ENCODE assay signal across 11 mouse cellular contexts in the genomic region with DNA sequence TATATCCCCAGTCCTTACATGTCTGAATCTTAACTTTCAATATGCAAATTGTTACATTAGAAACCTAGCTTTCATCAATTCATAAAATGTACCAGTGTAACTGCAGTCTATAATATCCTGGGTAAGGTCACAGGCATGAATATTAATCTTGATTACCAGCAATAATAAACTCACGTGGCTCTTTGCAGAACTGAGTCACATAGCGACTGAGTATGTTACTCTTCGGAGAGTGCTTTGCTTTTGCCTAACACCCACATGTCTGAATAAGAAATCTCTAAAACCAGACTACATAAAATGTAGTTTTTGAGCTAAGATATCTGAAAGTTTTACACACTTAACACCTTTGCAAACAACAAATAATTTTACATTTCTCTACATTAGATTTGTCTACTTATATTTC. TPM values are rescaled to one million over a fixed set of nuclear protein-coding genes. Genes with fewer than 3 reads are reported as not detected.
A peak's percentile ranks its signal among the peaks of the same experiment; 100 is the strongest.
DNase-seq lines count a peak whose midpoint lies in the region; ATAC-seq and TF ChIP-seq lines count a peak whose summit lies in the region.
"Had no signal": no experiment of that assay in that cellular context is flagged by ENCODE, and none has a peak within 500 bp of the region (broad histone marks: within the 10 kb centered on the region; RNA-seq: fewer than 3 reads in every experiment).

No protein-coding gene starts in this region.

- 0 out of 2 replicates have a peak overlapping the region, but pooled peaks have one; percentile 27 for H3K4me2 ChIP-seq in kidney, embryonic 16.5 days (replicated peaks; ENCODE audit: low read depth, low read length)
- peak overlapping the region; percentile 66 for H3K4me2 ChIP-seq in heart, embryonic 16.5 days (ENCODE audit: low read depth, low read length)
- H3K4me2 ChIP-seq: hindbrain, embryonic 13.5 days had no signal

- no peak for DNase-seq in kidney, postnatal 4 days
- DNase-seq in G1E (ENCODE audit: low spot score), result no peak
- DNase-seq in layer of hippocampus, adult 8-10 months (ENCODE audit: low spot score in 2 of 2), result no peak
- no peak for DNase-seq in cerebellum, postnatal 25 days

- peaks cover 96% of the 10 kb centered on the region for H3K79me2 ChIP-seq in macrophage (ENCODE audit: inconsistent target)

- no peak for ATAC-seq in kidney, embryonic 16.5 days (ENCODE audit: low FRiP score, low TSS enrichment)
- ATAC-seq in G1E (ENCODE audit: extremely low read depth, insufficient number of reproducible peaks, low FRiP score, poor library complexity, severe bottlenecking), result no peak
- ATAC-seq in heart, embryonic 16.5 days (replicated peaks; ENCODE audit: extremely low read depth, insufficient read depth, low FRiP score), result no peak
- ATAC-seq in megakaryocyte progenitor cell, adult 5-6 weeks (replicated peaks; ENCODE audit: poor library complexity), result no peak

- no peak overlapping the region for H3K27ac ChIP-seq in kidney, embryonic 16.5 days (ENCODE audit: low read length)
- peak overlapping the region; percentile 81; the same call in 1 of the 2 replicates for H3K27ac ChIP-seq in heart, embryonic 16.5 days (ENCODE audit: low read length)
- H3K27ac ChIP-seq in macrophage, result peak overlapping the region; percentile 51
- H3K27ac ChIP-seq: embryonic facial prominence, embryonic 13.5 days; hindbrain, embryonic 13.5 days; neural tube, embryonic 12.5 days had no signal

- no peak overlapping the region for H3K4me3 ChIP-seq in kidney, embryonic 16.5 days (ENCODE audit: low read length)
- peak overlapping the region; percentile 65 for H3K4me3 ChIP-seq in G1E (ENCODE audit: low read depth, low read length)
- peak overlapping the region; percentile 53 for H3K4me3 ChIP-seq in heart, embryonic 16.5 days (ENCODE audit: low read length)
- peak overlapping the region; percentile 44 for H3K4me3 ChIP-seq in macrophage (ENCODE audit: inconsistent target)
- H3K4me3 ChIP-seq: embryonic facial prominence, embryonic 13.5 days; hindbrain, embryonic 13.5 days; neural tube, embryonic 12.5 days had no signal

- TF ChIP-seq CTCF in G1E (IDR thresholded peaks at IDR 0.05; ENCODE audit: low read depth, low read length), result no peak

- 62% methylated on average over 3 of the region's 3 CpGs for WGBS in kidney, embryonic 16.5 days
- 46% methylated on average over 3 of the region's 3 CpGs for WGBS in heart, embryonic 16.5 days
- WGBS in macrophage (ENCODE audit: missing documents), result 14% methylated on average over 3 of the region's 3 CpGs

- H3K4me1 ChIP-seq in kidney, embryonic 16.5 days (ENCODE audit: insufficient read depth, low read length), result peaks cover 25% of the 10 kb centered on the region
- H3K4me1 ChIP-seq in G1E (ENCODE audit: insufficient read depth, low read depth, low read length), result peaks cover 78% of the 10 kb centered on the region
- H3K4me1 ChIP-seq in heart, embryonic 16.5 days (ENCODE audit: control insufficient read depth, insufficient read depth, low read length), result peaks cover 45% of the 10 kb centered on the region

- H3K9me3 ChIP-seq in kidney, embryonic 16.5 days (ENCODE audit: low read length), result no peaks in the 10 kb centered on the region
- H3K9me3 ChIP-seq in G1E (replicated peaks), result no peaks in the 10 kb centered on the region
- no peaks in the 10 kb centered on the region for H3K9me3 ChIP-seq in heart, embryonic 16.5 days (replicated peaks; ENCODE audit: control insufficient read depth, low read length)
- H3K9me3 ChIP-seq: embryonic facial prominence, embryonic 13.5 days; hindbrain, embryonic 13.5 days; neural tube, embryonic 12.5 days had no signal

- H3K36me3 ChIP-seq in kidney, embryonic 16.5 days (ENCODE audit: insufficient read depth, low read length), result no peaks in the 10 kb centered on the region
- peaks cover 43% of the 10 kb centered on the region for H3K36me3 ChIP-seq in G1E (replicated peaks)
- H3K36me3 ChIP-seq in heart, embryonic 16.5 days (ENCODE audit: control insufficient read depth, insufficient read depth), result no peaks in the 10 kb centered on the region
- H3K36me3 ChIP-seq in macrophage (ENCODE audit: inconsistent target), result peaks cover 6% of the 10 kb centered on the region; the same call in 1 of the 2 replicates
- H3K36me3 ChIP-seq: embryonic facial prominence, embryonic 13.5 days; hindbrain, embryonic 13.5 days; neural tube, embryonic 12.5 days had no signal

- H3K27me3 ChIP-seq in kidney, embryonic 16.5 days (ENCODE audit: insufficient read depth, low read length), result no peaks in the 10 kb centered on the region
- no peaks in the 10 kb centered on the region for H3K27me3 ChIP-seq in G1E (ENCODE audit: insufficient read depth, low read length)
- H3K27me3 ChIP-seq in heart, embryonic 16.5 days (ENCODE audit: control insufficient read depth, insufficient read depth, low read length), result no peaks in the 10 kb centered on the region
- H3K27me3 ChIP-seq: embryonic facial prominence, embryonic 13.5 days; hindbrain, embryonic 13.5 days; neural tube, embryonic 12.5 days had no signal

- H3K9ac ChIP-seq in kidney, embryonic 16.5 days (replicated peaks; ENCODE audit: low read length), result no peak overlapping the region
- peak overlapping the region; percentile 54 for H3K9ac ChIP-seq in heart, embryonic 16.5 days (ENCODE audit: low read length)
- H3K9ac ChIP-seq: embryonic facial prominence, embryonic 13.5 days; hindbrain, embryonic 13.5 days; neural tube, embryonic 12.5 days had no signal

RNA-seq across cellular contexts. Expression of a gene that starts 22.4 kb away (rescaled TPM):
- 65.2 and 67.9 TPM in 2 replicates for polyA plus RNA-seq in kidney, embryonic 16.5 days (2015; fragmentation: Nextera tagmentation; extraction: Ambion mirVana)
- total RNA-seq in G1E (2014; fragmentation: Nextera tagmentation) (274 and 280 TPM in 2 replicates), G1E (2017) (292 and 317 TPM in 2 replicates)
- polyA plus RNA-seq in G1E (2012) (120 and 122 TPM in 2 replicates), macrophage (2018) (31.1 to 84.1 TPM (median 31.6 TPM) in 3 replicates)
- polyA plus RNA-seq in heart, embryonic 16.5 days (2015; fragmentation: Nextera tagmentation; extraction: Ambion mirVana), result 70.6 and 77.0 TPM in 2 replicates
- 100 to 1,000 TPM in 16 of 26 experiments, 10 to 100 TPM in 10; 28.9 to 487 (median 190) TPM for total RNA-seq in macrophage (2018; cell fraction: chromatin; rRNA removed)
- total RNA-seq in macrophage (2018; cell fraction: cytosol; rRNA removed), result 100 to 1,000 TPM in 14 of 26 experiments, 10 to 100 TPM in 12; 32.6 to 270 (median 145) TPM
- 100 to 1,000 TPM in 17 of 26 experiments, 10 to 100 TPM in 9; 31.6 to 616 (median 209) TPM for total RNA-seq in macrophage (2018; cell fraction: nucleus; rRNA removed)
- total RNA-seq in megakaryocyte progenitor cell, adult 5-6 weeks (2015), result 87.8 and 89.5 TPM in 2 replicates
- total RNA-seq in megakaryocyte progenitor cell, adult 5-6 weeks (2017), result 51.0 and 57.2 TPM in 2 replicates
- total RNA-seq in layer of hippocampus, adult 8-10 months (2022), result 10 to 100 TPM; 35.6 to 39.9 (median 37.9) TPM

RNA-seq across cellular contexts. Expression of a gene that starts 22.5 kb away (rescaled TPM):
- 0.36 and 0.39 TPM in 2 replicates for polyA plus RNA-seq in kidney, embryonic 16.5 days (2015; fragmentation: Nextera tagmentation; extraction: Ambion mirVana)
- total RNA-seq in G1E (2014; fragmentation: Nextera tagmentation), result 2.6 TPM in 1 of 2 replicates, not detected in the other
- total RNA-seq in G1E (2017), result 0.87 and 1.9 TPM in 2 replicates
- polyA plus RNA-seq in G1E (2012), result not detected in 2 replicates
- 0.16 TPM in 2 replicates for polyA plus RNA-seq in heart, embryonic 16.5 days (2015; fragmentation: Nextera tagmentation; extraction: Ambion mirVana)
- 1 to 10 TPM in 1 of 26 experiments, under 1 TPM in 17, not detected in 8; 0.37 to 1.1 (median 0.59) TPM for total RNA-seq in macrophage (2018; cell fraction: chromatin; rRNA removed)
- under 1 TPM in 14 of 26 experiments, not detected in 12; 0.05 to 0.19 (median 0.10) TPM for total RNA-seq in macrophage (2018; cell fraction: cytosol; rRNA removed)
- total RNA-seq in macrophage (2018; cell fraction: nucleus; rRNA removed), result 1 to 10 TPM in 4 of 26 experiments, under 1 TPM in 18, not detected in 4; 0.32 to 1.3 (median 0.61) TPM
- 0.09 to 0.11 TPM in 2 of 3 replicates, not detected in the other for polyA plus RNA-seq in macrophage (2018)
- total RNA-seq in megakaryocyte progenitor cell, adult 5-6 weeks (2015), result 0.29 and 0.37 TPM in 2 replicates
- total RNA-seq in megakaryocyte progenitor cell, adult 5-6 weeks (2017), result 0.54 and 0.58 TPM in 2 replicates
- under 1 TPM in 3 of 4 experiments, not detected in 1; 0.25 to 0.80 (median 0.43) TPM for total RNA-seq in layer of hippocampus, adult 8-10 months (2022)
